Mouse (Mus musculus) forebrain, embryonic 11.5 days (tissue): ENCODE measurements around the gene Apmap. TPM values are rescaled to one million over a fixed set of nuclear protein-coding genes. Genes with fewer than 3 reads are reported as not detected.

Experiments used
- ATAC-seq: fragments of 200-750 bp; cut with Nextera tagmentation; replicated peaks from 2 replicates; pipeline ENCODE4 v1.8.0; 2017; ENCODE audit warnings: moderate TSS enrichment; ENCODE audit not compliant: low FRiP score
- DNase-seq: peaks from one replicate; pipeline ENCODE4 v3.0.0-alpha.2; 2017; ENCODE audit warnings: low spot score
- H3K27ac ChIP-seq: fragments of 300-500 bp; sonication (generic); 2 replicates; pipeline ENCODE4 v1.5.1; 2014; ENCODE audit warnings: low read depth, low read length
- H3K27me3 ChIP-seq: fragments of 300-500 bp; sonication (generic); 2 replicates; pipeline ENCODE4 v1.6.1; 2014; ENCODE audit warnings: mild to moderate bottlenecking, low read length, mixed read lengths; ENCODE audit not compliant: control insufficient read depth, insufficient read depth
- H3K36me3 ChIP-seq: fragments of 300-500 bp; sonication (generic); 2 replicates; pipeline ENCODE4 v1.6.1; 2014; ENCODE audit warnings: mild to moderate bottlenecking, low read length, moderate library complexity, mixed read lengths; ENCODE audit not compliant: control insufficient read depth, insufficient read depth
- H3K4me1 ChIP-seq: fragments of 300-500 bp; sonication (generic); replicated peaks from 2 replicates; pipeline ENCODE4 v1.6.1; 2014; ENCODE audit warnings: low read length, mixed read lengths; ENCODE audit not compliant: control insufficient read depth, insufficient read depth
- H3K4me2 ChIP-seq: fragments of 300-500 bp; sonication (generic); 2 replicates; pipeline ENCODE4 v1.6.1; 2014; ENCODE audit warnings: low read depth, mild to moderate bottlenecking, low read length, moderate library complexity, mixed read lengths; ENCODE audit not compliant: severe bottlenecking
- H3K4me3 ChIP-seq: fragments of 300-500 bp; sonication (generic); 2 replicates; pipeline ENCODE4 v1.5.1; 2014; ENCODE audit warnings: low read depth, low read length
- H3K9ac ChIP-seq: fragments of 300-500 bp; sonication (generic); 2 replicates; pipeline ENCODE4 v1.6.1; 2014; ENCODE audit warnings: low read length
- H3K9me3 ChIP-seq: fragments of 300-500 bp; sonication (generic); 2 replicates; pipeline ENCODE4 v1.6.1; 2016; ENCODE audit warnings: low read length, mixed read lengths; ENCODE audit not compliant: control insufficient read depth
- WGBS: fragments of 180-500 bp; shearing (Covaris S2); extraction: QIAGEN DNeasy Blood & Tissue Kit; methylation state at CpG from one replicate; pipeline ENCODE4 v1.1.7; 2014; 5-methylcytosine and 5-hydroxymethylcytosine counted together
- polyA plus RNA-seq: library from polyadenylated mRNA; unstranded; fragments of >200 nt; fragmentation: Nextera tagmentation; extraction: Ambion mirVana; gene quantifications from 2 replicates; pipeline ENCODE4 v1.2.1, GENCODE M21; 2014

Gene Apmap
- polyA plus RNA-seq, result 38.4 and 38.9 TPM in 2 replicates

GRCm38 (mm10) chr2:150608087-150608799, at the start of gene Apmap:
Gene Apmap (minus strand): TSS chr2:150608567.
- DNase-seq, result peak; percentile 97
- under 1% methylated on average over 42 of the region's 42 CpGs for WGBS
- Histone ChIP-seq H3K27me3 (no peaks in the 10 kb centered on the region), H3K27ac (no peak within 1 kb of the TSS), H3K4me2 (peak within 1 kb of the TSS; percentile 69), H3K9me3 (no peaks in the 10 kb centered on the region), H3K36me3 (no peaks in the 10 kb centered on the region), H3K9ac (peak within 1 kb of the TSS; percentile 69), H3K4me3 (peak within 1 kb of the TSS; percentile 80), H3K4me1 (no peaks in the 10 kb centered on the region)
- peak; percentile 98 for ATAC-seq

DNA sequence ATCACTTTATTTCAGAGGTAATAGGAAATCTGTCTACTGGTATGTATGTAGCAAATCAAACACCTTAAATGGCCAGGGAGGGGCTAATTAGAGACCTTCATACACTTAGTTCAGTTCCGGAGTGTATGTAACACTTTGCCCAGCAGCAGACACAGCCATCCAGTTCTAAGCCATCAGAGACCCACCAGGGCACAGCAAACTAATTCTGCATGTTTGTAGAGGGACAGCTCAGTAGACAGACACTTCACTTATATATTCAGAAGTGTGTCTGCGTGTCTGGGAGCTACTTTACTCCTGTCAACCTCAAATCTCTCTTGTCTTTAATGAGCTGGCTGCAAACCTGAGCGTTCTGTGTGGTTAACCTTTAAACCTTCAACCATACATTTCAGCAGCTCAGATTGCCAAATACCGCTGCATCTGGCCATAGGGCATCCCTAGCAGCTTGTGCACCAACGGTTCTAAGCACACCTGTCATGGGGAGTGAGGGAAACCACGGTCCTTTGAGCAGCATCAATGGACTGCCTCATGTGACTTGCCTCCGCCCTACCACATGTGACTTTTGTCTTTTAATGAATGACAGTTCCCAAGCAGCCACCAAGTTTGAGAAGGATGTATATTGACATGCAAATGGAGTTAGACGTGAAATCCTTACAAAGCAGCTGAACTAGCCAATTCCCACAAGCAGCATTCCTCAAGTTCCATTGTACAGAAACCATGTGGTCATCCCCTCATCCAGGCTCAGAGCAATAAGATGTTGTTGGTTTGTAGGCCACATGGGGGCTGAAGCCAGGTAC, 48.8 kb upstream of the Apmap start:
- DNase-seq (no peak), ATAC-seq (peak; percentile 91)
- WGBS, result 46% methylated on average over 8 of the region's 8 CpGs
- Histone ChIP-seq H3K4me2 (no peak overlapping the region), H3K27ac (peak overlapping the region; percentile 82), H3K9ac (no peak overlapping the region), H3K4me1 (peaks cover 2% of the 10 kb centered on the region; the same call in 1 of the 2 replicates), H3K4me3 (no peak overlapping the region), H3K9me3 (no peaks in the 10 kb centered on the region), H3K36me3 (no peaks in the 10 kb centered on the region; the same call in 1 of the 2 replicates), H3K27me3 (no peaks in the 10 kb centered on the region)

DNA sequence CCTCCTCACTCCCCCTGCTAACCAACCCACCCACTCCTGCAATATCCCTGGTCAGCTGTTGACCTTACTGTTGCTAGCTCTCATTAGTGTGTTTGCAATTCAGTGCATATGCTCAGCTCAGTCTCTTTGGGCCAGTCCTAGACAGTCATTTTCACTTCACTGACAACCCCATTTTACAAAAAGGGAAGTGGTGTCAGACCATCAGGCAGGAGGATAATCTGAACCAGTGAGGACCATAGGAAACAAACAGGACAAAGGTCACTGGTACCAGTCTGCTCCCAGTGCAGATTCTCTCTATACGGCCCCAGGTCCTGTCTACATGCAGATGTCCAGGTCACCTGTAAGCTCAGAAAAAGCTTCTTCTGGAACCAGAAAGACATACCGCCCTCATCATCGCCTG, 47.7 kb upstream of the Apmap start:
- 90% methylated on average over 3 of the region's 3 CpGs for whole genome bisulfite sequencing
- Histone ChIP-seq H3K9ac (no peak overlapping the region), H3K9me3 (no peaks in the 10 kb centered on the region), H3K27ac (no peak overlapping the region), H3K36me3 (no peaks in the 10 kb centered on the region; the same call in 1 of the 2 replicates), H3K4me1 (peaks cover 2% of the 10 kb centered on the region; the same call in 1 of the 2 replicates), H3K4me3 (no peak overlapping the region), H3K4me2 (no peak overlapping the region), H3K27me3 (no peaks in the 10 kb centered on the region)
- ATAC-seq (no peak), DNase-seq (no peak)

DNA sequence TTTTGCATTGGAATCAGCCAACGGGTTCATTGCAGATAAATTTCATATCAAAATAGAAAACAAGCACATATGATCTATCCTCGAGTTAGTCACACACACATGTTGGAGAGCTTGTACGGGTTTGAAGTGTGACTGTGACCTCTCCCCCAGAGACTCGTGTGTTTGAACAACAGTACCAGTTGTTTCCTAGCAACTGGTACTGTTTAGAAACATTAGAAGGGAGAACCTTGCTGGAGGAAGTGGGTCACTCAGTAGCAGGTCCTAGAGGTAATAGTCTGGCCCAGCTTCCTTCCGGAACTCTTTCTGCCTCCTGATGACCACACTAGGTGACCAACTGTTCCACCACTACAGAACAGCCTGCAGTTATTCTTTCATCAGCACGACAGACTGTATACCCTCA, 46.9 kb upstream of the Apmap start:
- no peak overlapping the region for H3K4me2 ChIP-seq
- WGBS, result 89% methylated on average over 6 of the region's 6 CpGs
- no peak overlapping the region for H3K27ac ChIP-seq
- DNase-seq (no peak), ATAC-seq (no peak)
- H3K27me3 ChIP-seq, result no peaks in the 10 kb centered on the region
- H3K4me1 ChIP-seq, result peaks cover 6% of the 10 kb centered on the region; the same call in 1 of the 2 replicates
- no peaks in the 10 kb centered on the region for H3K9me3 ChIP-seq
- H3K36me3 ChIP-seq, result no peaks in the 10 kb centered on the region; the same call in 1 of the 2 replicates
- H3K4me3 ChIP-seq, result no peak overlapping the region
- H3K9ac ChIP-seq, result no peak overlapping the region

DNA sequence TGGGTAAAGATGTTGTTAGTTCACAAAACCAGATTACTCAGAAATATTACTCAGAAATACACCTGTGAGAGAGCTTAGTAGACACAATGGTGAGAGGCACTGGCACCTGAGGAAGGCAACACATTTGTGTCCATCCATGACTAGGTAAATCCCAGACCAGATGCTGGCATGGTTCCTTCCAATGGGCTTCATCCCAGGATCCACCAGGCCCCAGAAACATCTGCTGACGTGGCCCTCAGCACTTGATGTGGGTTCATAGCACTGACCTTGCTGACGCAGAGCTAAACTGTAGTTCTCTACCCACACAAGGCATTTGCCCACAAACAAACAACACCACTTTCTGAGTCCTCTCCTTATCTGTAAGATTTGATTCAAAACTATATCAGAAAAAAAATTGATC, 46.4 kb upstream of the Apmap start:
- Histone ChIP-seq H3K27me3 (no peaks in the 10 kb centered on the region), H3K36me3 (no peaks in the 10 kb centered on the region; the same call in 1 of the 2 replicates), H3K9ac (no peak overlapping the region), H3K4me2 (no peak overlapping the region), H3K4me1 (peaks cover 9% of the 10 kb centered on the region), H3K9me3 (no peaks in the 10 kb centered on the region), H3K27ac (no peak overlapping the region), H3K4me3 (no peak overlapping the region)
- no peak for ATAC-seq
- 87% methylated on average over 2 of the region's 2 CpGs for WGBS
- DNase-seq, result no peak

GRCm38 (mm10) chr2:150651366-150651765, 43.0 kb upstream of the Apmap start:
- Histone ChIP-seq H3K27me3 (no peaks in the 10 kb centered on the region), H3K9me3 (no peaks in the 10 kb centered on the region), H3K4me1 (peaks cover 11% of the 10 kb centered on the region), H3K9ac (no peak overlapping the region), H3K4me3 (no peak overlapping the region), H3K4me2 (no peak overlapping the region), H3K36me3 (no peaks in the 10 kb centered on the region), H3K27ac (no peak overlapping the region)
- ATAC-seq (no peak), DNase-seq (peak; percentile 38)
- WGBS, result 69% methylated on average over 9 of the region's 9 CpGs

- no peak overlapping the region for H3K27ac ChIP-seq
- H3K4me2 ChIP-seq, result no peak overlapping the region
- no peak overlapping the region for H3K9ac ChIP-seq
- ATAC-seq, result peak; percentile 42
- WGBS, result 18% methylated on average over 7 of the region's 7 CpGs
- peaks cover 11% of the 10 kb centered on the region for H3K4me1 ChIP-seq
- no peaks in the 10 kb centered on the region for H3K36me3 ChIP-seq
- H3K9me3 ChIP-seq, result no peaks in the 10 kb centered on the region
- H3K27me3 ChIP-seq, result no peaks in the 10 kb centered on the region
- no peak overlapping the region for H3K4me3 ChIP-seq
- DNase-seq, result peak; percentile 51
Observed at GRCm38 (mm10) chr2:150650511-150651074, 42.2 kb upstream of the Apmap start.

- ATAC-seq (no peak), DNase-seq (peak; percentile 48)
- WGBS, result 66% methylated on average over 13 of the region's 13 CpGs
- peaks cover 18% of the 10 kb centered on the region for H3K4me1 ChIP-seq
- no peak overlapping the region for H3K9ac ChIP-seq
- no peaks in the 10 kb centered on the region for H3K36me3 ChIP-seq
- no peak overlapping the region for H3K4me3 ChIP-seq
- H3K27me3 ChIP-seq, result no peaks in the 10 kb centered on the region
- H3K27ac ChIP-seq, result no peak overlapping the region
- no peaks in the 10 kb centered on the region for H3K9me3 ChIP-seq
- H3K4me2 ChIP-seq, result no peak overlapping the region
Observed at GRCm38 (mm10) chr2:150648300-150648895, 40.0 kb upstream of the Apmap start.
